Mouse (Mus musculus) T-helper 17 cell (primary cell): Measurements from ENCODE around the gene Cldn10.

Experiments
- in situ Hi-C, 2 experiments: fragments of 300-600 bp; cut with MboI, MseI; formaldehyde crosslinking; loops; 1 replicate in 1 of 2; 2 replicates in 1 of 2; pipeline ENCODE4 v1.15.1; 2025; ENCODE audit warnings: high pct_unique_total_duplicates in 2 of 2

Gene Cldn10

DNA sequence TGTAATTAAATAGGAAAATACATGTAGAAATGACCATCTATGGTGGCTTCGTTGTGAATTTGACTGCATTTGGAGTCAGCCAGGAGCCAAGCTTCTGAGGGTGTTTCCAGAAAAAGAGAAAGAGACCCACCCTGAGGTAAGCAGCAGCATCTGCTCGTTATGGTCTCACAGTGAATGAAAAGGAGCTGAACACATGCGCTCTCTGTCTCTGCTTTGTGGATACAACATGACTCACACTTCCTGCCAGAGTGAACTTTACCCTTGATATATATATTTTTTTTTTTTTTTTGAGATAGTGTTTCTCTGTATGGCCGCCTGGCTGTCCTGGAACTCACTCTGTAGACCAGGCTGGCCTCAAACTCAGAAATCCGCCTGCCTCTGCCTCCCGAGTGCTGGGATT, 35.6 kb downstream of the Cldn10 start:
- in situ Hi-C loops: loop anchor here in 1 of 2 experiments (5.0 kb wide), 1 partner anchor 74 kb away; no protein-coding TSS in a partner anchor

GRCm38 (mm10) chr14:118826346-118826745, 38.6 kb downstream of the Cldn10 start:
- in situ Hi-C loops: no loop called here

DNA sequence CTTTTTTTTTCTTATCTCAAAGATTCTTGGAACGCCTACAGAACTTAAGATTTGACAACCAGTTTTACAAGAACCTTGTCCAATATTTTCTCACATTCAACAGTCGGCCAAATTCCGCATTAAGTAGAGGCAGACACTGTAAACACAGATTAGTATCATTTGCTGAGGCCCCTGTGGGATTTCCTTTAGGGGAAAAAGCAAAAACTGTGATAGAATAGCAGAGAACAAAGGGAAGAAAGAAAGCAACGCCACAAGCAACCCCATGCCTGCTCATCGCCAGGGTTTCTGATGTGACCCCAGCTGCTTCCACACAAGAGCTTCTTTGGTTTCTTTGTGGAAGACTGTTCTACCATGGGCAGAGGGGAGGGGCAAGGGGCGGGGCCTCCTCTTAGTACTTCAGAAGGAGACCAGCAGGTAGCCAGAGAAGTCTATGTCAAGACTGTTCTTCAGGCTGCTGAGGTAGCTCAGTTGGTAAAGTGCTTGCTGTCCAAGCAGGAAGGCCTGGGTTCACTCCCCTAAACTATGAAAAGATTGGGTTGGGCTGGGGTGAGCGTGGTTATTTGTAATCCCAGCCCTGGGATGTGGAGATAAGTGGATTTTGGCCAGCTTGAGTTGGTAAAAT, 39.7 kb downstream of the Cldn10 start:
- in situ Hi-C loops: no loop called here

DNA sequence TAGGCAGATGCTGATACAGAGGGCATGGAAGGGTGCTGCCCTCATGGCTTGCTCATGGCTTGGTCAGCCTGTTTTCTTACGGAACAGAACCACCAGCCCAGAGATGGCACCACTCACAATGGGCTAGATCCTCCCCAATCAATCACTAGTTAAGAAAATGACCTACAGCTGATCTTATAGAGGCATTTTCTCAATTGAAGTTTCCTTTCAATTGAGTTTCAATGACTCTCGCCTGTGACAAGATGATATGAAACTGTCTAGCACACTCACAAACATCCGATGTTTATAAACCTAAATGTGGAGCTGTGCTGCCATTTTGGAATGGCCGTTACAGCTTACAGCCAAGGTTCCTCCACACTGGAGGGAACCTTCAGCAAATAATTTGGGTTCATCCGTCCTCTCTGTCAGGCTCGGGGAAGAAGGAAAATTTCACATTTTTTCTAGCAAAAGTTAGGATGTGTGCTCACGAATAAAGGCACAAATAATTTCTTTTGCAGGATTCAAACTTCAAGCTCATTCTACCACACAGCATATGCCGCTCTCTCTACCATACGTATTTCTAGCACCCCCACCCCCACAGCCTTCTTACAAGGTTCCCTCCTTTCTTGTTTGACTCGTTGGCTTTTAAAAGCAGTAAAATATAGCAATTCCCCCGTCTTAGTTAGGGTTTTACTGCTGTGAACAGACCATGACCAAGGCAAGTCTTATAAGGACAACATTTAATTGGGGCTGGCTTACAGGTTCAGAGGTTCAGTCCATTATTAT, 41.8 kb downstream of the Cldn10 start:
- in situ Hi-C loops: no loop called here

DNA sequence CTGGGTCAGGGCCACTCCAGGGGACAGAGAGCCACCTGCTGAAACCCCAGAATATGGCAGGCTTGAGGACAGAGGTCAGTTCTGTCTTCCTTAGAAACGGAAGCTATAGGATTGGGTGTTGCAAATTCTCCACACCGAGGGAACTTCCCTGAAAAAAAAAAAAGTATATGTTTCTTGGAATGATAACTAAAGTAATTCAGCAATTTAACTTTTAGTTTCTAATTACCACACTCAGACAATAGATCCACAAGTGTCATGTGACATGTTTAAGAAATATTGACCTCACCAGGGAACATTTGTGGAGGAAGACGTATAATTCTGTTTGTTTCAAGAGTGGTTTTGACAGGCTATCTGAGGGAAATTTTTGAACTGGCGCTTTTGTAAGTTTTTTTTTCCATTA, 43.9 kb downstream of the Cldn10 start:
- in situ Hi-C loops: no loop called here

GRCm38 (mm10) chr14:118833241-118833640, 45.5 kb downstream of the Cldn10 start:
- in situ Hi-C loops: no loop called here

- in situ Hi-C loops: no loop called here
Measured at GRCm38 (mm10) chr14:118834313-118834712, 46.6 kb downstream of the Cldn10 start.

GRCm38 (mm10) chr14:118836145-118836544, 48.4 kb downstream of the Cldn10 start:
- in situ Hi-C loops: no loop called here

DNA sequence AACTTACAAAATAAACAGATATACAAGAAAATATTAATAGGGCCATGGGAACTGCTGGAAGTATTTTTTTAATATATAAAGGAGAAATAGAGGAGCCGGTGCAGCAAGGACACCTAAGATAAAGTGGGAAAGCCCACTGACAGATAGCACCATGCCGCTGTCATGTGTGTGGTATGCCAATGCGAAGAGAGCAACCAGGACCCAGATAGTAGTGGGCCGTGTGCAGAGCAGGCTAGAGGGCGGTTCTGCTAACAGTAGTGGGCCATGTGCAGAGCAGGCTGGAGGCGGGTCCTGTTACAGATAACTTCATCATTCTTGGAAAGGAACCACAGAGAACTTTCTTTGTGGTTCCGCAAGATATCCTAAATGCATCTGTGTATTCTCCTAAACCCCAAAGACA, 49.0 kb downstream of the Cldn10 start:
- in situ Hi-C loops: no loop called here

DNA sequence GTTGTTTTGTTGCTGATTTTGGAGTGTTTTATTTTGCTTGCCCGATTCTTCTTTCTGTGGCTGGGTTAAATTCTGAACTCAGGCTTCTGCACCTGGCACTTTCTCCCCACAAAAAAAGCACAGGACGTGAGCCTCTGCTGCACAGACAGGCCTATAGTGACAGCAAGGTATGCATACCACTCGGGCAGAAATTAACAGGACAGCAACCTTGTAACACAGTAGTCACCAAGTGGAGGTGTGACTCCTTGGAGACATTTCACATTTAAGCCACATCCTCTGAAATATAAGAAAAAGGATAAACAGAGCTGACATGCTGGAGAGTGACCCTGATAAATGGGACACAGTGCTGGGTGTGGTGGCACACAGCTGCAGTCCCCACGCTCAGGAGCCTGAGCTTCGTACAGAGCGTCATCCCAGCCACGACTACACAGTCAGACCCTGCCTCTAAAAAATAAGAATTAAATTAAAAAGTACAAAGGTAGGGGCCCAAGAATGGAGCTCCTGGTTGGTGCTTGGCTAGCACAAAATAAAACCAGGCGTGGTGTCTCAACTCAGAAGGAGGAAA, 50.9 kb downstream of the Cldn10 start:
- in situ Hi-C loops: no loop called here

DNA sequence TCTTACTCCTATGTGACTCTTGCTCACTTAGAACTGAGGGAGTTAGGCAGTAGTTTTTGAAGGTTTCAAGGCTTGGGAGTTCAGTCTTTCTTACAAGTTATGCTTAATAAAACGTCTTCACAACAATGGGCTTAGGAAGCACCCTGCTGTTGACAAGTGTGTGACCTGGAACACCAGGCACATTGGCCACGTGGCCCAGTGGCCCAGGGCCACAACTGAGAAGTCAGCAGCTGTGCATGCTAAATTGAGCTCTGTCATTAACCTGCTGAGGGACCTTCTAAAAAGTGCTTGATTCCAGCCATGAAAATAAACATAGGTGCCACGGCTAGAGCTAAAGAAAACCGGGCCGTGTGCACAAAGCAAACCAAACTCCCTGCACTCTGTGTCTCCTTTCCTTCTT, 51.7 kb downstream of the Cldn10 start:
- in situ Hi-C loops: no loop called here

- in situ Hi-C loops: no loop called here
Measured at GRCm38 (mm10) chr14:118840027-118840426, 52.3 kb downstream of the Cldn10 start.

- in situ Hi-C loops: no loop called here
Measured at GRCm38 (mm10) chr14:118842353-118842752, 54.6 kb downstream of the Cldn10 start.

- in situ Hi-C loops: no loop called here
Measured at GRCm38 (mm10) chr14:118846834-118847233, 59.1 kb downstream of the Cldn10 start.

DNA sequence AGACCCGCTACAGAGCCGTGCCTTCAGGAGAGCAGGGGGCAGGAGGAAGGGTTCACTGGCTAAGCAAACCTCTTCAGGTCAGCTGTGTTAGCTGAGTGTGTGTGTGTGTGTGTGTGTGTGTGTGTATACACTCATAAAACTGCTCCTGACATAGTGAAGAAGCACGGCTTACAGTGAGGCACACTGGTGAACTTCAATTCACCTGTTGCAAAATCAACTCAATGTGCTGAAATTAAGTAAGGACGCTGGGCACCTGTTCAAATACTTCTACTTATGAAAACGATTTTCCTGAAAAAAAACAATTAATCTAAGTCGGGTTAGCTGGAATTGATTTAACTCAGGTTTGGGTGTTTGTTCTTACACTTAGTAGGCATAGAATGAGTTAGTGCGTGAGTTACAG, 60.5 kb downstream of the Cldn10 start:
- in situ Hi-C loops: no loop called here

DNA sequence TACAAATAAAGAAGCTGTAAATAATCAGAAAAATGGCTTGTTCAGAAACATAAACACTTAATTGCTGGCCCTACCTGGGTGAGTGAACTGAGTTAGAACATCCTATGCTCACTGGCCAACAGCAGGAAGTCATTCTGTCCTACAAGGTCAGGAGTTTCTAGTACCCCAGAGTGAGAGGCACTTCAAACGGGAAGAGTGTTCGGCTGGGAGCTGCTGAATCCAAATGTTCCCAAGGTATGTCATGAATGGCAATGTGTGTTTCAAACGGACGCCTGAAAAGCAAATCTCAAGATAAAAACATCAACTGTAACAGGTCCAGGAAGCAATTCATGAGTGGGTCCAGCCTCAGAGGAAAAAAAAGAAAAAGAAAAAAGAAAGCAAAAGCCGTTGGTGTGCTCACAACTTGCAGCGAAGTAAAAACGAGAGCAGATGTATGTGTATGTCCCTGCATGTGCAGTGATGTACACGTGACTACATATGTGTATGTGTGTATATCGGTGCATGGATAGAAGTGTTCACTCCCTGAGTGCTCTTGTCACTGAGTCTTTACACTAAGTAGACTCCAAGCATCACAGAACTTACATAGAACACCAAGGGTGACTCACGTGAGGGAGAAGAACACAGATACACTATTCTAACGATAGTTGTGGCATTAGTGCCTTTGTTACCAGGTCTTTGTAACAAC, 62.4 kb downstream of the Cldn10 start:
- in situ Hi-C loops: loop anchor here in 1 of 2 experiments (25.0 kb wide), 1 partner anchor 1987 kb away; no protein-coding TSS in a partner anchor

DNA sequence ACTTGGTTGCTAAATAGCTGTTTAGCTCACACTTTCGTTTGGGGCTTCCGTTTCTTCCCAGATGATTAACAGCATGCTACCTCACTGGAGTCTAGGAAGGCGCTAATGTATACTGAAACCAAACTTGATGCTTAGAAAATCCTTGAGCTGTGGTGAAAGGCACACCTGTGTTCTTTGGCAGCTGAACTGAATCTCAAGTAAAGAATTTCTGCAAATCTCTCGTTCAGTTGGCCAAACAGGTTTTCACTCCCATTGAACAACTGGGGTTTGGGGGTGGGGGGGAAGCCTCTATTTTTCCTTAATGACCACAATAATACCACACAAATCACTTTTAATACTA, 63.0 kb downstream of the Cldn10 start:
- in situ Hi-C loops: loop anchor here in 1 of 2 experiments (25.0 kb wide), 1 partner anchor 1987 kb away; no protein-coding TSS in a partner anchor

DNA sequence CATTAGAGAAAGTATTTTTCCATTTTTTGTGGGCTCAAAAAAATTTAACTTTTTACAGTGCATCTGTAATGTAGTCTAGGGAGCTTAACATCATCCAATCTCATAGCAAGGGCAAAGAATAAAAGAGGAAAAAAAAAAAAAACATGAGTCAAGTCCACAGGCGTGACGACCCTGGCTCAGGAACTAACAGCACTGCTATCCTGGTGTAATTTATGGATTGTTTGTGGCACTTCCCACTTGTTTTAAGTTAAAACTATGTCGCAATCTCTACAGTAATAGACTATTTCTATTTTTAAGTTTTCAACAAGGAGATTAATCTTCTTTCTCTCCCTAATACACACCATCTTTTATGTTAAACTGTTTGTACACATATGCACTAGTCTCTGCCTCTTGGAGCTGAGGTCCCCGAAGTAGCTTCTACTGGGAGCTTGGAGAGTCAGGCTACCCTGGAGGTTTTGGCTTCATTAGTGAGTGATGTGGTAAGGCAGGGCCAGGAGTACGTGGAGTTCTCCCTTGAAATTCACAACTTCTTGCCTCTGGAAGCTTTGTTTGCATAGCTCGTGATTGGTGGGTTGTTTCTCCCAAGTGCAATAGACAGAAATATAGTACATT, 63.9 kb downstream of the Cldn10 start:
- in situ Hi-C loops: loop anchor here in 1 of 2 experiments (25.0 kb wide), 1 partner anchor 1986 kb away; no protein-coding TSS in a partner anchor

- in situ Hi-C loops: loop anchor here in 1 of 2 experiments (25.0 kb wide), 1 partner anchor 1983 kb away; no protein-coding TSS in a partner anchor
Measured at GRCm38 (mm10) chr14:118854371-118855114, 66.8 kb downstream of the Cldn10 start.

GRCm38 (mm10) chr14:118855141-118855800, 67.6 kb downstream of the Cldn10 start:
- in situ Hi-C loops: loop anchor here in 1 of 2 experiments (25.0 kb wide), 1 partner anchor 1982 kb away; no protein-coding TSS in a partner anchor
